Mouse (Mus musculus) left cerebral cortex, adult 2 months (tissue): ENCODE results near the gene Cabp2. TPM values are rescaled to one million over a fixed set of nuclear protein-coding genes. Genes with fewer than 3 reads are reported as not detected.

ENCODE experiments used
- DNase-seq, 2 experiments: peaks; one replicate each; pipeline ENCODE4 v3.0.0; 2021 to 2022; ENCODE audit warnings: low spot score in 2 of 2, mixed read lengths in 1 of 2; ENCODE audit errors: extremely low spot score in 1 of 2
- H3K27ac ChIP-seq: fragments of 200-600 bp; 2 replicates; pipeline ENCODE4 v1.8.1; 2022
- H3K4me3 ChIP-seq: fragments of 200-600 bp; 2 replicates; pipeline ENCODE4 v1.8.1; 2022
- CTCF ChIP-seq: fragments of 200-600 bp; IDR thresholded peaks from 2 replicates; pipeline ENCODE4 v1.8.1; 2022; ENCODE audit warnings: antibody characterized with exemption, mild to moderate bottlenecking, moderate library complexity
- intact Hi-C: fragments of 180-260 bp; cut with DNase I; formaldehyde crosslinking; loops from one replicate; pipeline ENCODE4 v1.15.1; 2025
- total RNA-seq, 2 experiments: library from RNA; stranded (reverse); gene quantifications; 2 replicates each; pipeline ENCODE4 v1.2.3; 2021

The Cabp2 gene
- total RNA-seq, 2 experiments from 2014 or later, result not detected

- no peak for DNase-seq
- no peak for TF ChIP-seq CTCF
- intact Hi-C loops, result no loop called here
- Histone ChIP-seq H3K27ac (no peak overlapping the region), H3K4me3 (no peak overlapping the region)
Observed at GRCm38 (mm10) chr19:4070756-4071155, 10.6 kb upstream of the Cabp2 start.

- intact Hi-C loops, result no loop called here
- no peak overlapping the region for H3K27ac ChIP-seq
- no peak for DNase-seq
- no peak for TF ChIP-seq CTCF
- H3K4me3 ChIP-seq, result no peak overlapping the region
Observed at GRCm38 (mm10) chr19:4071406-4071805, 10.0 kb upstream of the Cabp2 start.

- no peak for TF ChIP-seq CTCF
- no peak for DNase-seq
- no peak overlapping the region for H3K27ac ChIP-seq
- intact Hi-C loops, result loop anchor here (2.0 kb wide), 1 partner anchor 14 kb away; the partner anchor contains the start of gene Gstp3
- no peak overlapping the region for H3K4me3 ChIP-seq
Observed at GRCm38 (mm10) chr19:4072706-4073424, 8.5 kb upstream of the Cabp2 start.

GRCm38 (mm10) chr19:4075531-4075930 is 5.8 kb upstream of the Cabp2 start:
- Histone ChIP-seq H3K27ac (no peak overlapping the region), H3K4me3 (no peak overlapping the region)
- no peak for TF ChIP-seq CTCF
- DNase-seq, result no peak
- intact Hi-C loops, result no loop called here

GRCm38 (mm10) chr19:4079594-4079993 is 1.8 kb upstream of the Cabp2 start:
- intact Hi-C loops, result no loop called here
- Histone ChIP-seq H3K27ac (no peak overlapping the region), H3K4me3 (no peak overlapping the region)
- no peak for DNase-seq
- TF ChIP-seq CTCF, result no peak

GRCm38 (mm10) chr19:4080511-4081009 is 818 bp upstream of the Cabp2 start:
- intact Hi-C loops, result loop anchor here (2.0 to 10.0 kb wide), 2 partner anchors 28 to 126 kb away; partner anchors contain the start of gene Aldh3b3
- no peak overlapping the region for H3K27ac ChIP-seq
- TF ChIP-seq CTCF, result no peak

GRCm38 (mm10) chr19:4082219-4082965 is 1.0 kb downstream of the Cabp2 start:
- DNase-seq, result no peak
- intact Hi-C loops, result loop anchor here (10.0 kb wide), 1 partner anchor 128 kb away; the partner anchor contains the start of gene Aldh3b3
- Histone ChIP-seq H3K27ac (no peak overlapping the region), H3K4me3 (no peak overlapping the region)
- no peak for TF ChIP-seq CTCF

More at GRCm38 (mm10) chr19:4080511-4081009, 818 bp upstream of the Cabp2 start:
- H3K4me3 ChIP-seq, result no peak overlapping the region
- DNase-seq, result no peak

GRCm38 (mm10) chr19:4083316-4083715 is 1.9 kb downstream of the Cabp2 start:
- intact Hi-C loops, result loop anchor here (10.0 kb wide), 1 partner anchor 129 kb away; the partner anchor contains the start of gene Aldh3b3
- Histone ChIP-seq H3K27ac (no peak overlapping the region), H3K4me3 (no peak overlapping the region)
- no peak for DNase-seq
- no peak for TF ChIP-seq CTCF

GRCm38 (mm10) chr19:4083826-4084225 is 2.4 kb downstream of the Cabp2 start:
- Histone ChIP-seq H3K4me3 (no peak overlapping the region), H3K27ac (no peak overlapping the region)
- no peak for TF ChIP-seq CTCF
- no peak for DNase-seq
- intact Hi-C loops, result loop anchor here (10.0 kb wide), 1 partner anchor 129 kb away; the partner anchor contains the start of gene Aldh3b3

GRCm38 (mm10) chr19:4084984-4085383 is 3.6 kb downstream of the Cabp2 start:
- TF ChIP-seq CTCF, result no peak; the same call in 1 of the 2 replicates
- no peak overlapping the region for H3K4me3 ChIP-seq
- intact Hi-C loops, result loop anchor here (10.0 kb wide), 1 partner anchor 130 kb away; the partner anchor contains the start of gene Aldh3b3
- DNase-seq, result no peak
- no peak overlapping the region for H3K27ac ChIP-seq

- no peak for DNase-seq
- no peak for TF ChIP-seq CTCF
- no peak overlapping the region for H3K27ac ChIP-seq
- intact Hi-C loops, result loop anchor here (10.0 kb wide), 1 partner anchor 131 kb away; the partner anchor contains the start of gene Aldh3b3
- H3K4me3 ChIP-seq, result no peak overlapping the region
Observed at GRCm38 (mm10) chr19:4086156-4086555, 4.8 kb downstream of the Cabp2 start.

- intact Hi-C loops, result loop anchor here (10.0 kb wide), 1 partner anchor 132 kb away; the partner anchor contains the start of gene Aldh3b3
- no peak for TF ChIP-seq CTCF
- Histone ChIP-seq H3K27ac (no peak overlapping the region), H3K4me3 (no peak overlapping the region)
- DNase-seq, result no peak
Observed at GRCm38 (mm10) chr19:4087090-4087489, 5.7 kb downstream of the Cabp2 start.
